In genomic region chr11:20638841-20639240, GRCm38 (mm10) we compare ENCODE assay signal across 9 mouse cellular contexts.
A peak's percentile ranks its signal among the peaks of the same experiment; 100 is the strongest.
DNase-seq lines count a peak whose midpoint lies in the region; ATAC-seq and TF ChIP-seq lines count a peak whose summit lies in the region.
"Had no signal": no experiment of that assay in that cellular context is flagged by ENCODE, and none has a peak within 500 bp of the region (broad histone marks: within the 10 kb centered on the region; RNA-seq: fewer than 3 reads in every experiment).

No protein-coding gene starts in this region.

- no peaks in the 10 kb centered on the region for H3K9me3 ChIP-seq in liver, embryonic 12.5 days (replicated peaks)
- H3K9me3 ChIP-seq: neural tube, embryonic 12.5 days had no signal

- H3K36me3 ChIP-seq in liver, embryonic 12.5 days = no peaks in the 10 kb centered on the region
- H3K36me3 ChIP-seq: neural tube, embryonic 12.5 days had no signal

- no peak overlapping the region for H3K4me2 ChIP-seq in liver, embryonic 12.5 days
- H3K4me2 ChIP-seq: neural tube, embryonic 12.5 days had no signal

- peak; percentile 82 for TF ChIP-seq CTCF in cerebellum, adult 2 months (IDR thresholded peaks at IDR 0.05; ENCODE audit: borderline replicate concordance, insufficient read depth, low read depth, low read length)

- H3K4me1 ChIP-seq in liver, embryonic 12.5 days = peaks cover 85% of the 10 kb centered on the region
- H3K4me1 ChIP-seq in cerebellum, adult 2 months (ENCODE audit: control insufficient read depth, insufficient read depth, low read length) = no peaks in the 10 kb centered on the region; the same call in 1 of the 2 replicates

- H3K27me3 ChIP-seq in liver, embryonic 12.5 days (replicated peaks) = no peaks in the 10 kb centered on the region
- no peaks in the 10 kb centered on the region for H3K27me3 ChIP-seq in cerebellum, adult 2 months (ENCODE audit: control insufficient read depth, insufficient read depth, low read length)
- H3K27me3 ChIP-seq: neural tube, embryonic 12.5 days had no signal

- 11% methylated on average over 3 of the region's 3 CpGs for WGBS in liver, embryonic 12.5 days (ENCODE audit: insufficient replicate concordance)
- WGBS in cerebellum, adult 2 months = 28% methylated on average over 3 of the region's 3 CpGs

- no peak overlapping the region for H3K27ac ChIP-seq in liver, embryonic 12.5 days
- no peak overlapping the region for H3K27ac ChIP-seq in cerebellum, adult 2 months (ENCODE audit: insufficient read depth, low read length)
- H3K27ac ChIP-seq: neural tube, embryonic 12.5 days had no signal

- TF ChIP-seq POLR2A in cerebellum, adult 2 months (IDR thresholded peaks at IDR 0.05; ENCODE audit: borderline replicate concordance, insufficient read depth, low read length) = no peak

- DNase-seq in liver (peak; percentile 90), NIH3T3 (ENCODE audit: low read depth) (peak; percentile 87)
- peak; percentile 71 to 81 for DNase-seq in cerebellum, adult 2 months
- peak; percentile 56 to 63 for DNase-seq in gastrocnemius, postnatal 36 days
- DNase-seq in left cerebral cortex, postnatal 25 days (ENCODE audit: low spot score in 2 of 2) = peak; percentile 69 to 73
- no peak for DNase-seq in yolk sac, embryonic 10.5 days (ENCODE audit: low spot score)

- H3K4me3 ChIP-seq in liver, embryonic 12.5 days = no peak overlapping the region
- H3K4me3 ChIP-seq in cerebellum, adult 2 months (replicated peaks; ENCODE audit: insufficient read depth, low read depth, low read length) = no peak overlapping the region
- H3K4me3 ChIP-seq: neural tube, embryonic 12.5 days had no signal

- ATAC-seq in liver, embryonic 12.5 days = no peak
- peak; percentile 91 for ATAC-seq in neutrophil, adult 5-6 weeks (ENCODE audit: extremely low read depth, insufficient number of reproducible peaks, low FRiP score, poor library complexity, severe bottlenecking)

- intact Hi-C loops in gastrocnemius, postnatal 36 days (cut with DNase I) = loop anchor here (10.0 kb wide), 1 partner anchor 394 kb away; the partner anchor contains the start of gene Cep68
- intact Hi-C loops in left cerebral cortex, postnatal 25 days (cut with DNase I) = loop anchor here (2.0 kb wide), 1 partner anchor 184 kb away; no protein-coding TSS in a partner anchor

- no peak overlapping the region for H3K9ac ChIP-seq in liver, embryonic 12.5 days
- H3K9ac ChIP-seq: neural tube, embryonic 12.5 days had no signal
